Mouse (Mus musculus): ENCODE data around the gene Herc2. TPM values are rescaled to one million over a fixed set of nuclear protein-coding genes. Genes with fewer than 3 reads are reported as not detected.

The Herc2 gene
- polyA plus RNA-seq, 1 experiment from 2014 or later = 15.5 TPM

DNA sequence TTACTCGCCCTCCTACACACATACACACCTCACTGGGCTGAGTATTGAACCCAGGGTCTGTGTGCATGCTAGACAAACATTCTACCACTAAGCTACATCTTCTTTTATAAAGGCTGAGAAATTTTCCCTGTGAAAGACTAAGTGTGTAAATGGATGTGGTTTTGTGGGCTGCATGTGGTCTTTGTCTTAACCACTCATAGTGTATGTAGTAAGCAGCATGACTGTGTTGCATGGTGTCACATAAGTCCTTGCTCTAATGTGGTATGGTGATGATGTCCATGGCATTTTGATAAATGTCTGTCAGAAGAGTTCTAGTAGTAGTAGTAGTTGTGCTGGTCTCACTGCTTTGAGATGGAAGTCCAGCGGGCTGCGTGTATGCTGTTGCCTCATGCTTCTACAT, 152.8 kb downstream of the Herc2 start:
- 96% methylated on average over 3 of the region's 3 CpGs for WGBS
- peaks cover 9% of the 10 kb centered on the region for H3K36me3 ChIP-seq (ENCODE audit: control insufficient read depth, insufficient read depth, low read length)
- no peak for ATAC-seq

DNA sequence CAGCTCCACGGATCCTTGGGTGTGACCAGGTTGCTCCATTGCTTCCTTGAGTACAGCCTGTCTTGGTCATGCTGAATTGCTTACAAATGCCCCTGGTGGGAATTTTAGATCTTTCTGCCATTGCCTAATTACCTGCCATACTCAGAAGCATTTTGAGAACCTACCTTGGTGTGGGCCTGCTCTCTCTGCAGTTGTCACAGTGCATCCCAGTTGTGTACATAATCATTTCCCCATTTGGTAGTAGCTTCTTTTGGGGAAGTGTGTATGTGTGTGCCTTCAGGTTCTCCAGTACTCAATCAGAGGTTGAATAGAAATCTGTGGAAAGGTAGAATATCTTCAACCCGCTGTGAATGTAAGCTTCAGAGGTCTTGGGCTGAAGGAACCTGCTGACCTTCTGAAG, 153.3 kb downstream of the Herc2 start:
- Histone ChIP-seq H3K27ac (ENCODE audit: low read length) (no peak overlapping the region), H3K9ac (ENCODE audit: low read depth, low read length) (no peak overlapping the region), H3K9me3 (ENCODE audit: control insufficient read depth, low read length) (no peaks in the 10 kb centered on the region), H3K4me2 (ENCODE audit: low read depth, low read length) (no peak overlapping the region), H3K27me3 (replicated peaks; ENCODE audit: control insufficient read depth, insufficient read depth, low read length) (no peaks in the 10 kb centered on the region), H3K4me3 (ENCODE audit: low read length) (no peak overlapping the region), H3K36me3 (ENCODE audit: control insufficient read depth, insufficient read depth, low read length) (peaks cover 9% of the 10 kb centered on the region), H3K4me1 (ENCODE audit: control insufficient read depth, insufficient read depth, low read length) (no peaks in the 10 kb centered on the region)
- no peak for ATAC-seq
- 90% methylated on average over 2 of the region's 2 CpGs for WGBS

More for the DNA sequence above, 152.8 kb downstream of the Herc2 start:
- H3K9ac ChIP-seq (ENCODE audit: low read depth, low read length) = no peak overlapping the region
- no peak overlapping the region for H3K27ac ChIP-seq (ENCODE audit: low read length)
- H3K27me3 ChIP-seq (replicated peaks; ENCODE audit: control insufficient read depth, insufficient read depth, low read length) = no peaks in the 10 kb centered on the region
- H3K9me3 ChIP-seq (ENCODE audit: control insufficient read depth, low read length) = no peaks in the 10 kb centered on the region
- no peaks in the 10 kb centered on the region for H3K4me1 ChIP-seq (ENCODE audit: control insufficient read depth, insufficient read depth, low read length)
- no peak overlapping the region for H3K4me3 ChIP-seq (ENCODE audit: low read length)
- H3K4me2 ChIP-seq (ENCODE audit: low read depth, low read length) = no peak overlapping the region

DNA sequence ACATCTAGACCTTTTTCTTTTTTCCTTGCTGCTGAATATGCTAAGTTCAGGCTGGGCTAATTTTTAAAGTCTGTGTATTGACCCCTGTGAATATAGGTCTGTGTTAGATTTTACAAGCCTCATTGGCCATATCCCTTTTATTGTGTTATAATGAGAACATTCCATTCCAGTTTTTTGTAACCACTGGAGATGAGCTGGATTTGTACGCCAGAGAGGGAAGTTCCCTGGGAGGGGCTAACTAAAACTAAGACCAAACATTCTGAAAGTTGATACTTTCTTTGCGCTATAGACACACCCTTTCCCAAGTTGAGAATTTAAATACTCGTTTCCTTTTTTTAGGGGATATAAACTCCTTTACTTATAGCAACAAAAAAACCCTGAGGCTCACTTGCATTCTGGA, 154.9 kb downstream of the Herc2 start:
- no peak overlapping the region for H3K4me3 ChIP-seq (ENCODE audit: low read length)
- no peak overlapping the region for H3K4me2 ChIP-seq (ENCODE audit: low read depth, low read length)
- no peaks in the 10 kb centered on the region for H3K27me3 ChIP-seq (replicated peaks; ENCODE audit: control insufficient read depth, insufficient read depth, low read length)
- H3K36me3 ChIP-seq (ENCODE audit: control insufficient read depth, insufficient read depth, low read length) = peaks cover 9% of the 10 kb centered on the region
- H3K9me3 ChIP-seq (ENCODE audit: control insufficient read depth, low read length) = no peaks in the 10 kb centered on the region
- H3K27ac ChIP-seq (ENCODE audit: low read length) = no peak overlapping the region
- H3K4me1 ChIP-seq (ENCODE audit: control insufficient read depth, insufficient read depth, low read length) = no peaks in the 10 kb centered on the region
- no peak overlapping the region for H3K9ac ChIP-seq (ENCODE audit: low read depth, low read length)
- WGBS = 64% methylated on average over 3 of the region's 3 CpGs
- ATAC-seq = no peak

DNA sequence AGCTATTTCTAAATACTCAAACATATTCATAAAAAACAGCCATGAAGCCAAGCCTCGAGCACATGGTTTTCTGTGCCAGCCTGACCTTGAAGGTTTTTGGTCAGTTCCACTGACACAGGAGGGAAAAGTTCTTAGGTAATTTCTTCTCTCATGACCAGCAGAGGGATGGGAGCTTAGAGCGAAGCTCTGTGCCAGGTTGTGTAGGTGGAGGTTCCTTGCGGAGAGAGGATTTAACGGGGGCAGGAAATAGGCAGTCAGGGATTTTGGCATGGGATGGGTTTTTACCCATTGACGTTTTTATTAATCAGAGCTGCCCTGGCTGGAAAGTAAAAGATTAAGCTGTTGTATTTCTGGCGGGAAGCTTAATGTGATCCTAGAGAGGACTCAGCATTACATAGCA, 170.8 kb downstream of the Herc2 start:
- no peak for ATAC-seq
- Histone ChIP-seq H3K4me2 (ENCODE audit: low read depth, low read length) (no peak overlapping the region), H3K27ac (ENCODE audit: low read length) (no peak overlapping the region), H3K4me3 (ENCODE audit: low read length) (no peak overlapping the region), H3K27me3 (replicated peaks; ENCODE audit: control insufficient read depth, insufficient read depth, low read length) (no peaks in the 10 kb centered on the region), H3K4me1 (ENCODE audit: control insufficient read depth, insufficient read depth, low read length) (no peaks in the 10 kb centered on the region), H3K36me3 (ENCODE audit: control insufficient read depth, insufficient read depth, low read length) (peaks cover 8% of the 10 kb centered on the region), H3K9ac (ENCODE audit: low read depth, low read length) (no peak overlapping the region), H3K9me3 (ENCODE audit: control insufficient read depth, low read length) (no peaks in the 10 kb centered on the region)
- WGBS = 88% methylated on average over 6 of the region's 6 CpGs

DNA sequence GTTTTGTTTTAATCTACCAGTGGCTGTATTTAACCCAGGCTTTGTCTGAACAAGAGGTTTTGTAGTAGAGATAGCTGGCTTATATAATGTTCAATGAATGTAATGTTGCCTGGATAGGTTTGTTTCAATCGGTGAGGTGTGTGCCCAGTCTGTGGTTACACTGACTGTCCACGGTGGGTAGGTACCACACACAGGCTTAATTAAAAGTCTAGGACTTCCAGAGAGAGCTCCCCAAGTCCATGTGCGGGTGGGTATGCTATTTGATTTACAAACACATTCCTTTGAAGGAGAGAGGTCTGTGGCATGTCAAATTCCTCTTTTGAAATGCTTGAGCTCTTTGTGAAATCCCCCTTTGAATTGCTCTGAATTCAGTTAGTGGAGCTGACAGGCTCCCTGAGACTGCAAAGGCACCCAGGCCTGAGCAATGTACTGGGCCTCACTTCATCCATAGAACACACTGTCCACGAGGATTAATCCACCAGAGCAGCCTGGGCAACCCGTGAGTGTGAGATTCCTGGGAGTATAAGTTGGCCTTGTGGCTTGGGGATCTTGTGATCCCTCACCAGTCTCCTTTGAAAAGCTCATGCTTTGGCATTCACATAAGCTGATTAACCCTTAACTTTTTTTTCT, 185.9 kb downstream of the Herc2 start:
- Histone ChIP-seq H3K4me3 (ENCODE audit: low read length) (no peak overlapping the region), H3K27me3 (replicated peaks; ENCODE audit: control insufficient read depth, insufficient read depth, low read length) (no peaks in the 10 kb centered on the region), H3K4me1 (ENCODE audit: control insufficient read depth, insufficient read depth, low read length) (no peaks in the 10 kb centered on the region), H3K9me3 (ENCODE audit: control insufficient read depth, low read length) (no peaks in the 10 kb centered on the region), H3K27ac (ENCODE audit: low read length) (no peak overlapping the region), H3K36me3 (ENCODE audit: control insufficient read depth, insufficient read depth, low read length) (peaks cover 3% of the 10 kb centered on the region; the same call in 1 of the 2 replicates), H3K9ac (ENCODE audit: low read depth, low read length) (no peak overlapping the region), H3K4me2 (ENCODE audit: low read depth, low read length) (no peak overlapping the region)
- no peak for ATAC-seq
- 51% methylated on average over 5 of the region's 5 CpGs for WGBS

DNA sequence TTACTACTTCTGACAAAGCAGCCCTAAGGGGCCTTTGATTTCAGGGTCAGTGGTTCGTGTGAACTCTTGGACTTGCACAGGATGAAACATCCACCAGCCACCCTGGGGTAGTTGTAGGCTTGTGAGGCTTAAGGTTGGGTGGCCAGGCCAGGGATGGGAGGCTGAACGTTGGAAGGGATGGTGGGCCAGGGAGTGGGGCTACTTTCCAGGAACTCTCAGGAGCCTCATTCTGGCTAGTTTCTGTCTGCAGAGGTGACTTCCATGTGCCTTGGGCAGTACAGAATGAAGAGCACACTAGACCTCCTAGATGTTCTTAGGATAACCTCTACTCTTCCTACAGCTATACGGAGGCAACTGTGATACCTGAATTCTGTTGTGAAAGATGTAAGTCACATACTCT, 186.6 kb downstream of the Herc2 start:
- Histone ChIP-seq H3K9ac (ENCODE audit: low read depth, low read length) (no peak overlapping the region), H3K27me3 (replicated peaks; ENCODE audit: control insufficient read depth, insufficient read depth, low read length) (no peaks in the 10 kb centered on the region), H3K4me3 (ENCODE audit: low read length) (no peak overlapping the region), H3K4me2 (ENCODE audit: low read depth, low read length) (no peak overlapping the region), H3K27ac (ENCODE audit: low read length) (no peak overlapping the region), H3K36me3 (ENCODE audit: control insufficient read depth, insufficient read depth, low read length) (no peaks in the 10 kb centered on the region), H3K4me1 (ENCODE audit: control insufficient read depth, insufficient read depth, low read length) (no peaks in the 10 kb centered on the region), H3K9me3 (ENCODE audit: control insufficient read depth, low read length) (no peaks in the 10 kb centered on the region)
- 90% methylated on average over 3 of the region's 3 CpGs for WGBS
- no peak for ATAC-seq

DNA sequence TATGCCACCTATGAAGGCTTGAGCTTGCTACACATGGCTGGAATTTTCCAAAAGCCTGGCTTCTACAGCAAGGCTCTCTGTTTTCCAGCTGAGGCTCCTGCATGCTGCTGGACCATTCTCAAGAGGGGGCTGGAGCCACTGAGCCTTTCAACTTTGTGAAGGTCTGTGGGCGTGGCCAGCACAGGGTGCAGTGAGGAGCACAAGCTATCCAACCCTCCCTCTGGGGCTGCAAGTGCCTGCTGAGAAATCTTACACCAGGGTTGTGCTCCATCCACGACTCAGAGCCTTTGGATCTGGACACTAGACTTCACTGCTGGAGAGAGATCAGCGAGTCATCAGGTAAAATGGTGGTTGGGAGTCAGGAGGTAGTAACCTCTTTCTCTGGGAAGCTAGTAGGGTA, 189.5 kb downstream of the Herc2 start, which contains the start of gene Oca2:
Gene Oca2 (plus strand): TSS at position 218 of the 400 bp plus-strand sequence.
- Histone ChIP-seq H3K9me3 (ENCODE audit: control insufficient read depth, low read length) (no peaks in the 10 kb centered on the region), H3K4me1 (ENCODE audit: control insufficient read depth, insufficient read depth, low read length) (no peaks in the 10 kb centered on the region), H3K27me3 (replicated peaks; ENCODE audit: control insufficient read depth, insufficient read depth, low read length) (no peaks in the 10 kb centered on the region), H3K4me2 (ENCODE audit: low read depth, low read length) (no peak within 1 kb of the TSS), H3K4me3 (ENCODE audit: low read length) (no peak within 1 kb of the TSS), H3K36me3 (ENCODE audit: control insufficient read depth, insufficient read depth, low read length) (no peaks in the 10 kb centered on the region), H3K9ac (ENCODE audit: low read depth, low read length) (no peak within 1 kb of the TSS), H3K27ac (ENCODE audit: low read length) (no peak within 1 kb of the TSS)
- WGBS = 52% methylated on average over 3 of the region's 3 CpGs
- no peak for ATAC-seq

DNA sequence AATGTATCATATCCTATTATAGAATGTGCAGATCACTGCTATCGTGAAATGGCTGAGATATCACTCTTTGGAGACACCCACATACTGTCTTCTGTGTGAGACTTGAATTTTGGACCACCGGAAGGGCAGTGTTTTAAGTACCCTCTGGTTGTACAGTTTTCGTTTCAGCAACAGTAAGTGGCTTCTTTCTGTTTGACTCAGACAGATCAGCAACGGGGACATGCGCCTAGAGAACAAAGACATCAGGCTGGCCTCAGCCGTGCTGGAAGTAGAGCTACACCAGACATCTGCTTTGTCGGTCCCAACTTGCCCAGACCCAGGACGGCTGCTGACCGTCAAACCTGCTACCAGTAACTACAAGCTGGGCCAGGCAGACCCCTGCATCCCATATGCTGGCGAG, 204.6 kb downstream of the Herc2 start:
- no peak overlapping the region for H3K4me2 ChIP-seq (ENCODE audit: low read depth, low read length)
- 78% methylated on average over 10 of the region's 10 CpGs for WGBS
- no peak for ATAC-seq

DNA sequence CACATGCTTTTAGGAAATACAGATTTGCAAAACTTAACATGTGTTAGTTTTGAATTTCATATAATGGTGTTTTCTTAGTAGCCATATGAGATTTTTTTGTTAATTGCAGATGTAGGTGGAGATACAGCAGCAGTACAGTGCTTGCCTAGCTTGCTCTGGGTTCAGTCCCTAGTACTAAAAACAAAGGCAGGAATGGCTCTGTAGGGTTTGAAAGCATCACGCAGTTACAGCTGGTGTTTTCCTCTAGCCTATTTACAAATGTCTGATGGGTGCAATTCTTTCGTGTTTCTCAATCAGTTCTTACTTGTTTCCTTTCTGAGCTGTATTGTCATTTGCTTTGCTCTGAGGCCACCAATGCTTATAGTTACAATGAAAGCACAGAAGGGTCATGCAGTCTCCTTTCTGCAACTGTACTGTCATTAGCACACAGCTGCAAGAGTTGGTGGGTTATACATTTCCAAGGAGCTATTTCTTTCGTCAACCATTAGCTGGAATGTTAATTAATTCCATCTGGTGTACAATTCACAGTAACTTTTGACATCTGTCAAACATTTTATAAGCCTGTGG, 208.0 kb downstream of the Herc2 start:
- H3K36me3 ChIP-seq (ENCODE audit: control insufficient read depth, insufficient read depth, low read length) = no peaks in the 10 kb centered on the region
- H3K27ac ChIP-seq (ENCODE audit: low read length) = no peak overlapping the region
- no peak overlapping the region for H3K9ac ChIP-seq (ENCODE audit: low read depth, low read length)
- no peak for ATAC-seq
- no peaks in the 10 kb centered on the region for H3K27me3 ChIP-seq (replicated peaks; ENCODE audit: control insufficient read depth, insufficient read depth, low read length)
- H3K4me3 ChIP-seq (ENCODE audit: low read length) = no peak overlapping the region
- 80% methylated on average over 3 of the region's 3 CpGs for WGBS
- no peaks in the 10 kb centered on the region for H3K9me3 ChIP-seq (ENCODE audit: control insufficient read depth, low read length)
- no peaks in the 10 kb centered on the region for H3K4me1 ChIP-seq (ENCODE audit: control insufficient read depth, insufficient read depth, low read length)
- H3K4me2 ChIP-seq (ENCODE audit: low read depth, low read length) = no peak overlapping the region

More for the DNA sequence above, 204.6 kb downstream of the Herc2 start:
- no peak overlapping the region for H3K4me3 ChIP-seq (ENCODE audit: low read length)
- H3K9me3 ChIP-seq (ENCODE audit: control insufficient read depth, low read length) = no peaks in the 10 kb centered on the region
- no peak overlapping the region for H3K27ac ChIP-seq (ENCODE audit: low read length)
- no peaks in the 10 kb centered on the region for H3K27me3 ChIP-seq (replicated peaks; ENCODE audit: control insufficient read depth, insufficient read depth, low read length)
- no peaks in the 10 kb centered on the region for H3K36me3 ChIP-seq (ENCODE audit: control insufficient read depth, insufficient read depth, low read length)
- H3K9ac ChIP-seq (ENCODE audit: low read depth, low read length) = no peak overlapping the region
- H3K4me1 ChIP-seq (ENCODE audit: control insufficient read depth, insufficient read depth, low read length) = no peaks in the 10 kb centered on the region

- H3K4me3 ChIP-seq (ENCODE audit: low read length) = no peak overlapping the region
- no peak for ATAC-seq
- H3K4me2 ChIP-seq (ENCODE audit: low read depth, low read length) = no peak overlapping the region
- no peaks in the 10 kb centered on the region for H3K9me3 ChIP-seq (ENCODE audit: control insufficient read depth, low read length)
- H3K4me1 ChIP-seq (ENCODE audit: control insufficient read depth, insufficient read depth, low read length) = no peaks in the 10 kb centered on the region
- no peak overlapping the region for H3K9ac ChIP-seq (ENCODE audit: low read depth, low read length)
- no peaks in the 10 kb centered on the region for H3K27me3 ChIP-seq (replicated peaks; ENCODE audit: control insufficient read depth, insufficient read depth, low read length)
- no peaks in the 10 kb centered on the region for H3K36me3 ChIP-seq (ENCODE audit: control insufficient read depth, insufficient read depth, low read length)
- no peak overlapping the region for H3K27ac ChIP-seq (ENCODE audit: low read length)
- WGBS = 84% methylated on average over 2 of the region's 2 CpGs
Observed at GRCm38 (mm10) chr7:56277506-56277905, 227.5 kb downstream of the Herc2 start.

Data from intestine, embryonic 16.5 days (tissue).